Mouse (Mus musculus) megakaryocyte, embryonic 14.5 days (primary cell): Measurements from ENCODE around the gene Cct3.

ENCODE experiments used
- FLI1 ChIP-seq: IDR thresholded peaks from 2 replicates; pipeline ENCODE4 v1.6.1; 2012; ENCODE audit warnings: low read length, inconsistent platforms, mixed read lengths
- GATA1 ChIP-seq: IDR thresholded peaks from 3 replicates; pipeline ENCODE4 v1.6.1; 2012; ENCODE audit warnings: mixed read lengths, low read length, inconsistent platforms, borderline replicate concordance

DNA sequence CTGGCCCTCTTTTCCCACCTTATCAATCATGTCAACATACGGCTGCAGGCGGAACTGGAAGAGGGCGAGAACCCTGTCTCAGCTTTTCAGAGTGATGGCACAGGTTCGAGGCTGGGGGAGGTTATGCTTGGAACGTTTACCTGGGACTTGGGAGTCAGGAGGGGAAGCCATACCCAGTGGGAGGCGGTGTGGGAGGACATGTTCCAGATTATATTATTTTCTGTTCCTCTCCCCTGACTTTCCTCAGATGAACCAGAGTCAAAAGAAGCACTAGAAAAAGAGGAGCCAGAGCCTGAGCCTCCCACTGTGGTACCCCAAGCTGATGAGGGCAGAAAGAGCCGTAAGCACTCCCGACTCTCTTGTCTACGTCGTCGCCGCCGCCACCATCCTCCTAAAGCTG is 53.8 kb downstream of the Cct3 start:
- no peak for TF ChIP-seq GATA1
- TF ChIP-seq FLI1 = no peak
